Mouse (Mus musculus) heart, postnatal 0 days (tissue): ENCODE measurements at regions not wholly inside any gene's neighbourhood (a gene's known extent, or its start where the extent isn't known, plus 50 kb on each side); places are given as distances from the start of the nearest gene placed in this dataset.

Experiments used
- ATAC-seq: fragments of 200-750 bp; cut with Nextera tagmentation; 2 replicates; pipeline ENCODE4 v1.8.0; 2017; ENCODE audit warnings: low read depth, moderate number of reproducible peaks, moderate library complexity; ENCODE audit not compliant: insufficient read depth
- DNase-seq: peaks from one replicate; pipeline ENCODE4 v3.0.0-alpha.2; 2016; ENCODE audit warnings: low spot score
- H3K27ac ChIP-seq: fragments of 300-500 bp; sonication (generic); 2 replicates; pipeline ENCODE4 v1.5.1; 2014; ENCODE audit warnings: low read depth, mild to moderate bottlenecking
- H3K27me3 ChIP-seq: fragments of 300-500 bp; sonication (generic); 2 replicates; pipeline ENCODE4 v1.6.1; 2014; ENCODE audit warnings: low read length, mixed read lengths; ENCODE audit not compliant: control insufficient read depth, insufficient read depth
- H3K36me3 ChIP-seq: fragments of 300-500 bp; sonication (generic); replicated peaks from 2 replicates; pipeline ENCODE4 v1.6.1; 2014; ENCODE audit warnings: low read length, mixed read lengths; ENCODE audit not compliant: control insufficient read depth, insufficient read depth
- H3K4me1 ChIP-seq: fragments of 300-500 bp; sonication (generic); 2 replicates; pipeline ENCODE4 v1.6.1; 2014; ENCODE audit warnings: antibody characterized with exemption; ENCODE audit not compliant: control insufficient read depth, insufficient read depth
- H3K4me2 ChIP-seq: fragments of 300-500 bp; sonication (generic); 2 replicates; pipeline ENCODE4 v1.6.1; 2014; ENCODE audit warnings: low read depth, mild to moderate bottlenecking, low read length, moderate library complexity
- H3K4me3 ChIP-seq: fragments of 300-500 bp; sonication (generic); 2 replicates; pipeline ENCODE4 v1.5.1; 2014; ENCODE audit warnings: low read depth, low read length
- H3K9ac ChIP-seq: fragments of 300-500 bp; sonication (generic); replicated peaks from 2 replicates; pipeline ENCODE4 v1.6.1; 2014; ENCODE audit warnings: low read depth, low read length, mixed read lengths
- H3K9me3 ChIP-seq: fragments of 300-500 bp; sonication (generic); replicated peaks from 2 replicates; pipeline ENCODE4 v1.6.1; 2016; ENCODE audit warnings: low read length; ENCODE audit not compliant: control insufficient read depth
- CTCF ChIP-seq: IDR thresholded peaks from 2 replicates; pipeline ENCODE4 v1.5.1; 2016; ENCODE audit warnings: antibody characterized with exemption, control low read depth, low read depth
- EP300 ChIP-seq: IDR thresholded peaks from 2 replicates; pipeline ENCODE4 v1.6.1; 2016; ENCODE audit warnings: antibody characterized with exemption, low read depth
- WGBS: fragments of 180-500 bp; shearing (Covaris S2); extraction: QIAGEN DNeasy Blood & Tissue Kit; methylation state at CpG from one replicate; pipeline ENCODE4 v1.1.7; 2014; 5-methylcytosine and 5-hydroxymethylcytosine counted together

DNA sequence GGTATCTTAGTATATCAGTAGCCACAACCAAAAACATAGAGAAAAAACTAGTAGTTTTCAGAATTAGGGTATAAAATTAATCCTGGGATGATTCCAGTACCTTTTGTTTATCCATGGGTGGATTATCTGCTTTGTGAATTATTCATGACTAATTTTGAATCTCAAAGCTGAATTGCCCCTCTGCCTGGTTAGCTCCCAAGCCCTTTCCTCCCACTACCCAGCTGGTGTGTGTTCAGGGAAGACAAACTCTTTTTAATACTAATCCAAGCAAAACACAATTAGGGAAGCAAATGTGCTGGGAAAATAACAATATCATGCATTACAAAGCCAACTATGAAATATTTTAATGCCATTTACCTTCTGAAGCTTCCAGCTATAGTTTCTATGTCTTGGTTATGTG lies 347.4 kb downstream of the Gm43517 start:
- DNase-seq, result no peak
- ATAC-seq, result no peak
- Histone ChIP-seq H3K36me3 (no peaks in the 10 kb centered on the region), H3K4me1 (no peaks in the 10 kb centered on the region), H3K4me3 (no peak overlapping the region), H3K27me3 (no peaks in the 10 kb centered on the region), H3K9ac (no peak overlapping the region), H3K4me2 (no peak overlapping the region), H3K9me3 (no peaks in the 10 kb centered on the region), H3K27ac (no peak overlapping the region)
- no peak for TF ChIP-seq EP300
- TF ChIP-seq CTCF, result no peak

DNA sequence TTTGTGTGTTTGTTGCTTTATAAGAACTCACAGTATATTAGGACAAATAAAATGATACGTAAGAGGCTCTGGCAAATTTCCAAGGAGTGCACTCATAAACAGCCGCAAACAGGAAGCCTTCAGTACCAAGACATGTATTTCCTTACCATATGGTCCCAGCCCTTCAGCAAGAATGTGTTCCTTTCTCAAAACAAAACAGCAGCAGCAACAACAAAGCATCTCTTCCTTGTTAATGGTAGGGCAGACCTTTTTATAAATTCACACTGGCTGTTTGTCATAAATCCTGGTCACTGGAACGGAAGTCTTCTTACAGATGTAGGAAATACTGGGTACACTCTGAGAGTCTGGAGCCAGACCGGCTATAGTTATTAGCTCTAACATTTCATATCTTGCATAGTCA lies 352.1 kb downstream of the Gm43517 start:
- Histone ChIP-seq H3K27ac (no peak overlapping the region), H3K27me3 (no peaks in the 10 kb centered on the region), H3K9ac (no peak overlapping the region), H3K36me3 (no peaks in the 10 kb centered on the region), H3K4me2 (no peak overlapping the region), H3K4me1 (no peaks in the 10 kb centered on the region), H3K4me3 (no peak overlapping the region), H3K9me3 (no peaks in the 10 kb centered on the region)
- TF ChIP-seq CTCF (no peak), EP300 (no peak)
- no peak for DNase-seq
- 64% methylated on average over 4 of the region's 4 CpGs for WGBS
- no peak for ATAC-seq

DNA sequence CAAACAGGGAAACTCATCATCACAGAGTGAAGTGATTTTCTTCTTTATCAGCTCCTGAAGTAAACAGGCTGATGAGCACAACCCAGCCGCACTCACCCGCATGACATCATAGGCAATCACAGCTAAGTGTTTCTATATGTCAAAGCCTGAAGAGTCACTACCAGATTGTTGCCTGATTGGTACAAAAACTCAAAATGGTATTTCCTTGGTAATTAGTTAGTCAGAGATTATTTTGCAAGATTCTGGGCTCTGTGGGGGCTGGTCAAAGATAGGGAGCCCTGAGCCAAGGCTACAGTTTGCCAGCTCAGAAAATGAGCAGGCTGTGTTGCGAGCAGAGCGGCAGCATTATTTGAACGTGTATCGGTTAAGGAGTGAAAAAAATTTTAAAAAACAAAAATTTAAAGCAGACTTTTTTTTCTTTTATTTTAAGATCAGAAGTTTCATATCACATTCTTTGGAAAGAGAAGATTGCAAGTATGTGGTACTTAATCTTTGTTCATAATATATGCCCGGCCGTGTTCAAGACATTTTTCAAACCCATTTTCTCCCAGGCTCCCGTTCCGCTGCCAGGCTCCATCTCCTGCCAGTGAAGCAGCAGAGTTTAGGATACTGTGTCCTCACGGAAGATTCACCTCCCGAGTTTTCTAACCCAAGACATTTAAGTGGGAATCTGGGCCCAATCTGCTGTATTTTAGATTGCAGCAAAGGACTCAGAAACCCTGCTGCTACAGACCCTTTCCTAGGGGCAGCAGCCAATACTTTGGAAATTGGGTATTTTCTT lies 355.2 kb downstream of the Gm43517 start:
- H3K36me3 ChIP-seq, result no peaks in the 10 kb centered on the region
- no peak for ATAC-seq
- H3K4me2 ChIP-seq, result no peak overlapping the region
- no peaks in the 10 kb centered on the region for H3K27me3 ChIP-seq
- no peak for DNase-seq
- TF ChIP-seq CTCF, result no peak
- TF ChIP-seq EP300, result no peak
- no peak overlapping the region for H3K27ac ChIP-seq
- H3K9ac ChIP-seq, result no peak overlapping the region
- 71% methylated on average over 12 of the region's 12 CpGs for WGBS
- H3K9me3 ChIP-seq, result no peaks in the 10 kb centered on the region
- H3K4me1 ChIP-seq, result no peaks in the 10 kb centered on the region
- H3K4me3 ChIP-seq, result no peak overlapping the region

DNA sequence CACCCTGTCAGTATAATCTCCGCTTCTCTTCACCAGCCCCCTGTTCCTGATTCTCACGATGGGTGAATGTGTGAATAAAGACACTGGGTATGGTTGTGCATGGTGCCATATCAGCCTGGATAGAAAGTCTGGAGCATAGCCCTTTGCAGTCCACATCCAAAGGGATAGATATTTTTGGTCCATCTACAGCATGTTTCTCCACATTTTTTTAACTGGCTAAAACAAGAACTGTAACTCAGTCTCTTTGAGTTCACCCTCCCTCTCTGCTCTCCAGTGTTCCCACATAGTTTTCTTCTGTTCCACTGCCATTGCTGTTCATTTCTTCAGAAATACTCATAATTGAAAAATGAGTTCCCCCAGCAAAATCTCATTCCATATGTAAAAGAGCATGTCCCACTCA lies 358.4 kb downstream of the Gm43517 start:
- no peaks in the 10 kb centered on the region for H3K36me3 ChIP-seq
- no peaks in the 10 kb centered on the region for H3K27me3 ChIP-seq
- H3K4me1 ChIP-seq, result no peaks in the 10 kb centered on the region
- no peak overlapping the region for H3K9ac ChIP-seq
- no peak overlapping the region for H3K4me2 ChIP-seq
- 68% methylated on average over 2 of the region's 2 CpGs for WGBS
- ATAC-seq, result no peak
- no peaks in the 10 kb centered on the region for H3K9me3 ChIP-seq
- TF ChIP-seq EP300 (no peak), CTCF (no peak)
- no peak overlapping the region for H3K4me3 ChIP-seq
- DNase-seq, result no peak
- no peak overlapping the region for H3K27ac ChIP-seq

DNA sequence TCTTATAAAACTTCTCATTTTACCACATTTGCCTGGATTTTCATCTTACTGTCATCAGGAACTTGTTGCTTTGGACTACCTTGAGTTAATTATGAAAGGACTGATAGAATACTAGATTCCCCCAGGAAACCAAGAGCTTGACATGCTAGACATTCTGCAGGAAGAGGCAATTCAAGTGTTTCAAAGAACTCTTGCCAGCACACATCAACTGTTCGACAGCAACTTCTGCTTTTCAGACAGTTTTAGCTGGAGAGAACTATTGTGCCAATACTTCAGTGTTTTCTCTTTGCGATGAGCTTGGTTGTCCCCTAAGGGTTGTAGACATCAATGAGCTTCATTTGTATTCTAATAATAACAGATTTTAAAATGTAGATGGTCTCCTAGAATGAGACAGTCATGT lies 362.1 kb downstream of the Gm43517 start:
- no peak for ATAC-seq
- Histone ChIP-seq H3K27me3 (no peaks in the 10 kb centered on the region), H3K36me3 (no peaks in the 10 kb centered on the region), H3K4me3 (no peak overlapping the region), H3K4me2 (no peak overlapping the region), H3K9ac (no peak overlapping the region), H3K9me3 (no peaks in the 10 kb centered on the region), H3K27ac (no peak overlapping the region), H3K4me1 (no peaks in the 10 kb centered on the region)
- TF ChIP-seq EP300 (no peak), CTCF (no peak)
- DNase-seq, result no peak
- 67% methylated on average over 2 of the region's 2 CpGs for WGBS

DNA sequence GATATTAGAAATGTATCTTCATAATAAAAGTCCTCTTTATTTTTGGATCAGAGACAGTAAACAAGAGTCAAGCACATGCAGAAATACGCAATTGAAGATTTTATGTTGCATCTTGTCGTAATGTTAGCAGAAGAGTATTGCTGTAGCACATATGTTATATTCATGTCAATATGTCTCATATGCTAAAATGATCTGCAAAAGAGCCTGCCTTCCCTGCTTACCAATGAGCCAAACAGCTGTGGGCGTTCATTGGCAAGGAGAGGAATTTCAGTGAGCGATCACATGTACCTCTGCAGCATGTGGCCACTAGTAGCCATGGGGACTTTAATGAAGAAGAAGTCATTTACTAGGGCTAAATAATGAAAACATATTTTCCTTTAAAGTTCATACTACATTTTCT lies 373.4 kb downstream of the Gm43517 start:
- Histone ChIP-seq H3K27ac (no peak overlapping the region), H3K9ac (no peak overlapping the region), H3K27me3 (no peaks in the 10 kb centered on the region), H3K36me3 (no peaks in the 10 kb centered on the region), H3K4me2 (no peak overlapping the region), H3K9me3 (no peaks in the 10 kb centered on the region), H3K4me1 (no peaks in the 10 kb centered on the region), H3K4me3 (no peak overlapping the region)
- TF ChIP-seq EP300 (no peak), CTCF (no peak)
- no peak for DNase-seq
- WGBS, result 78% methylated on average over 4 of the region's 4 CpGs
- ATAC-seq, result no peak
